Mouse (Mus musculus): ENCODE data around the gene Il23a. TPM values are rescaled to one million over a fixed set of nuclear protein-coding genes. Genes with fewer than 3 reads are reported as not detected.

The Il23a gene
- polyA plus RNA-seq, 1 experiment: 0.05 TPM

- Histone ChIP-seq H3K4me3 (ENCODE audit: insufficient read depth, low read depth, low read length) (peak overlapping the region; percentile 96), H3K4me1 (ENCODE audit: control insufficient read depth, insufficient read depth, low read length) (peaks cover 8% of the 10 kb centered on the region; the same call in 1 of the 2 replicates), H3K36me3 (ENCODE audit: control insufficient read depth, insufficient read depth, low read length) (no peaks in the 10 kb centered on the region; the same call in 1 of the 2 replicates), H3K27ac (ENCODE audit: insufficient read depth, low read depth, low read length) (no peak overlapping the region), H3K27me3 (replicated peaks; ENCODE audit: control insufficient read depth, insufficient read depth, low read length) (no peaks in the 10 kb centered on the region)
- WGBS: 47% methylated on average over 8 of the region's 8 CpGs
- no peak for DNase-seq
- no peak for TF ChIP-seq POLR2A (IDR thresholded peaks at IDR 0.05; ENCODE audit: low read depth, low read length)
Observed at GRCm38 (mm10) chr10:128323516-128323915, 25.0 kb upstream of the Il23a start.

GRCm38 (mm10) chr10:128322141-128323108 lies 23.9 kb upstream of the Il23a start, which contains the start of gene Cnpy2:
TSS of gene Cnpy2 (plus strand) at chr10:128322459.
- TF ChIP-seq CTCF (conservative IDR thresholded peaks at IDR 0.05; ENCODE audit: insufficient read depth, insufficient read length, low read depth, low read length) (no peak), POLR2A (IDR thresholded peaks at IDR 0.05; ENCODE audit: low read depth, low read length) (no peak)
- H3K4me1 ChIP-seq (ENCODE audit: control insufficient read depth, insufficient read depth, low read length): peaks cover 8% of the 10 kb centered on the region; the same call in 1 of the 2 replicates
- H3K27me3 ChIP-seq (replicated peaks; ENCODE audit: control insufficient read depth, insufficient read depth, low read length): no peaks in the 10 kb centered on the region
- peak; percentile 91 for DNase-seq
- H3K36me3 ChIP-seq (ENCODE audit: control insufficient read depth, insufficient read depth, low read length): peaks cover 3% of the 10 kb centered on the region; the same call in 1 of the 2 replicates
- H3K27ac ChIP-seq (ENCODE audit: insufficient read depth, low read depth, low read length): peak within 1 kb of the TSS; percentile 97
- WGBS: under 1% methylated on average over 40 of the region's 40 CpGs
- H3K4me3 ChIP-seq (ENCODE audit: insufficient read depth, low read depth, low read length): peak within 1 kb of the TSS; percentile 96

DNA sequence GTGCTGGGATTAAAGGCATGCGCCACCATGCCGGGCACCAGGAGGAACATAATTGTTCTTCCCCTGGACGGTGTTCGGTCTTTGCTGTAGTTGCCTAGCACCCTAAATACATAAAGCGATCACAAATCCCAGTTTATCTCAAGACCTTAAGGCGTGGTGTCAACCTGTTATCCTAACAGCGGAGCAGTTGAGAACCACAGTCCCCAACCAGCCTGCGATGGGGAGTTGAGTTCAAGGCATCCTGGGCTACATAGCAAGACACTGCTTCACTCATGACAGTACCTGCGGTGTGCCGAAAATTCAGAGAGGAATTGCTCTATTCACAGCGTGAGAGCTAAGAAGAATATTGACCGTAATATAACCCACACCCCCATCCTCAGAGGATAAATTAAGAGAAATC lies 23.1 kb upstream of the Il23a start:
- Histone ChIP-seq H3K27ac (ENCODE audit: insufficient read depth, low read depth, low read length) (no peak overlapping the region), H3K4me1 (ENCODE audit: control insufficient read depth, insufficient read depth, low read length) (peaks cover 8% of the 10 kb centered on the region; the same call in 1 of the 2 replicates), H3K36me3 (ENCODE audit: control insufficient read depth, insufficient read depth, low read length) (peaks cover 3% of the 10 kb centered on the region; the same call in 1 of the 2 replicates), H3K4me3 (ENCODE audit: insufficient read depth, low read depth, low read length) (0 out of 2 replicates have a peak overlapping the region, but pooled peaks have one; percentile 10), H3K27me3 (replicated peaks; ENCODE audit: control insufficient read depth, insufficient read depth, low read length) (no peaks in the 10 kb centered on the region)
- no peak for DNase-seq
- 58% methylated on average over 12 of the region's 12 CpGs for WGBS
- TF ChIP-seq POLR2A (IDR thresholded peaks at IDR 0.05; ENCODE audit: low read depth, low read length) (no peak), CTCF (conservative IDR thresholded peaks at IDR 0.05; ENCODE audit: insufficient read depth, insufficient read length, low read depth, low read length) (no peak)

GRCm38 (mm10) chr10:128315578-128315977 lies 17.0 kb upstream of the Il23a start:
- WGBS: 93% methylated on average over 8 of the region's 8 CpGs
- no peak for DNase-seq
- no peaks in the 10 kb centered on the region for H3K4me1 ChIP-seq (ENCODE audit: control insufficient read depth, insufficient read depth, low read length)
- no peak overlapping the region for H3K4me3 ChIP-seq (ENCODE audit: insufficient read depth, low read depth, low read length)
- TF ChIP-seq POLR2A (IDR thresholded peaks at IDR 0.05; ENCODE audit: low read depth, low read length): no peak
- no peaks in the 10 kb centered on the region for H3K27me3 ChIP-seq (replicated peaks; ENCODE audit: control insufficient read depth, insufficient read depth, low read length)
- H3K36me3 ChIP-seq (ENCODE audit: control insufficient read depth, insufficient read depth, low read length): peaks cover 4% of the 10 kb centered on the region
- no peak overlapping the region for H3K27ac ChIP-seq (ENCODE audit: insufficient read depth, low read depth, low read length)

DNA sequence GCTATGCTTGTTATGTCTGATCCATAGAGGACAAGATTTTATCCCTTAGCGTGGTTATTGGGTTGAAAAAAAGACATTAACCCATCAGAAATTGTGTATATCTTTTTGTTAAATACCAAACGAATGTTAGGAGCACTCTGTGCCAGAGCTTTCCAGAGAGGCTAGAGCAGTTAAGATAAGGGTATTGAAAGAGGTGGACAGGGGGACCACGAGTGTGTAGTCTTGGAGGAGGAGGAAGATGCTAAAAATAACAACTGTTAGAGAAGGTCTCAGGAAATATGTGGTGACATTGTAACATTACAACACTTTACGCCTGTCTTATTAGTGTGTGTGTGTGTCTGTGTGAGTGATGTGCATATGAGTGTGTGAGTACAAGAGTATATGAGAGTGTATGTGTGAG lies 12.3 kb upstream of the Il23a start:
- TF ChIP-seq POLR2A (IDR thresholded peaks at IDR 0.05; ENCODE audit: low read depth, low read length) (no peak), CTCF (conservative IDR thresholded peaks at IDR 0.05; ENCODE audit: insufficient read depth, insufficient read length, low read depth, low read length) (no peak)
- WGBS: 80% methylated on average over 4 of the region's 4 CpGs
- H3K4me3 ChIP-seq (ENCODE audit: insufficient read depth, low read depth, low read length): no peak overlapping the region
- no peaks in the 10 kb centered on the region for H3K4me1 ChIP-seq (ENCODE audit: control insufficient read depth, insufficient read depth, low read length)
- H3K36me3 ChIP-seq (ENCODE audit: control insufficient read depth, insufficient read depth, low read length): peaks cover 2% of the 10 kb centered on the region; the same call in 1 of the 2 replicates
- H3K27me3 ChIP-seq (replicated peaks; ENCODE audit: control insufficient read depth, insufficient read depth, low read length): no peaks in the 10 kb centered on the region
- DNase-seq: no peak
- H3K27ac ChIP-seq (ENCODE audit: insufficient read depth, low read depth, low read length): no peak overlapping the region

- Histone ChIP-seq H3K27me3 (replicated peaks; ENCODE audit: control insufficient read depth, insufficient read depth, low read length) (no peaks in the 10 kb centered on the region), H3K27ac (ENCODE audit: insufficient read depth, low read depth, low read length) (no peak overlapping the region), H3K4me3 (ENCODE audit: insufficient read depth, low read depth, low read length) (no peak overlapping the region), H3K4me1 (ENCODE audit: control insufficient read depth, insufficient read depth, low read length) (no peaks in the 10 kb centered on the region), H3K36me3 (ENCODE audit: control insufficient read depth, insufficient read depth, low read length) (peaks cover 2% of the 10 kb centered on the region; the same call in 1 of the 2 replicates)
- 51% methylated on average over 11 of the region's 11 CpGs for WGBS
- DNase-seq: peak; percentile 43
- no peak for TF ChIP-seq POLR2A (IDR thresholded peaks at IDR 0.05; ENCODE audit: low read depth, low read length)
- TF ChIP-seq CTCF (conservative IDR thresholded peaks at IDR 0.05; ENCODE audit: insufficient read depth, insufficient read length, low read depth, low read length): no peak
Observed at GRCm38 (mm10) chr10:128310177-128310576, 11.6 kb upstream of the Il23a start.

DNA sequence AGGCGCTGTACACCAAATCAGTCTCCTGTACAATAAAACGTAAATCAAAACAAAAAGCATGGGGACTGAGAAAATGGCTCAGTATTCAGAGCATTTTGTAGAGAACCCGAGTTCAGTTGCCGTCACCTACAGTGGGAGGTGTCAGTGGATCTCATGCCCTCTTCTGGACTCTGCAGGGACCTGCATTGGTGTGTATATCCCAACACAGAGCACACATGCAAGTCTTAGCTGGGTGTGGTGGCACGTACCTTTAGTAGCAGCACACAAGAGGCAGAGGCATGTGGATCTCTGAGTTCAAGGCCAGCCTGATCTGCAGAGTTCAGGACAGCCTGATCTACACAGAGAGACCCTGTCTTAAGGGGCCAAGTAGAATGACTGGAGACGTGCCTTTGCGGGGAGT lies 11.1 kb upstream of the Il23a start:
- 90% methylated on average over 7 of the region's 7 CpGs for WGBS
- H3K27ac ChIP-seq (ENCODE audit: insufficient read depth, low read depth, low read length): no peak overlapping the region

More for the DNA sequence above, 11.1 kb upstream of the Il23a start:
- Histone ChIP-seq H3K27me3 (replicated peaks; ENCODE audit: control insufficient read depth, insufficient read depth, low read length) (no peaks in the 10 kb centered on the region), H3K4me1 (ENCODE audit: control insufficient read depth, insufficient read depth, low read length) (no peaks in the 10 kb centered on the region), H3K4me3 (ENCODE audit: insufficient read depth, low read depth, low read length) (no peak overlapping the region), H3K36me3 (ENCODE audit: control insufficient read depth, insufficient read depth, low read length) (peaks cover 2% of the 10 kb centered on the region; the same call in 1 of the 2 replicates)
- TF ChIP-seq CTCF (conservative IDR thresholded peaks at IDR 0.05; ENCODE audit: insufficient read depth, insufficient read length, low read depth, low read length) (no peak), POLR2A (IDR thresholded peaks at IDR 0.05; ENCODE audit: low read depth, low read length) (no peak)
- no peak for DNase-seq
